Mouse (Mus musculus) urinary bladder, postnatal 0 days (tissue): ENCODE measurements around the gene Dxo. TPM values are rescaled to one million over a fixed set of nuclear protein-coding genes. Genes with fewer than 3 reads are reported as not detected.

Experiments
- microRNA-seq: library from miRNA; unstranded; fragments of <30 nt; microRNA quantifications from one replicate; pipeline ENCODE4, GENCODE M21; 2016
- polyA plus RNA-seq: library from polyadenylated mRNA; unstranded; fragments of >200 nt; fragmentation: Nextera tagmentation; extraction: Ambion mirVana; gene quantifications from 2 replicates; pipeline ENCODE4 v1.2.1, GENCODE M21; 2015

Dxo gene
- 25.1 and 25.6 TPM in 2 replicates for polyA plus RNA-seq

DNA sequence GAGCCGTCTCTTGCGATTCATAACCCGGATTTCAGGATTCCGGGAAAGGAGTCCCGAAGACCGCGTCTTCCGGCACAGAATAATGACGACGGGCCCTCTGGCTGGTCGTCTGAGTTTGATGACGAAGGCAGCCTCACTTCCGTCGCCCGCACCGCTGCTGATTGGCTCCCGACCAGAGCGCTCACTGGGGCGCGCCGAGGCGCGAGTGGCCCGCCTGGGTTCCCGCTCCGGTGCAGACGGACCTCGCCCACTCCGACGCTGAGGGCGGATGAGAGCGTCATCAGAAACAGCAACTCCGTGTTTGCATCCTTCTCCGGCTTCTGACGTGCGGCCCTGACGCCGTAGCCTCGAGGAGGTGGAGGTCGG lies at the start of gene Dxo, which contains the start of gene Stk19:
Gene Dxo, plus strand, starts transcription at position 164 of the 366 bp plus-strand sequence.
Gene Stk19, minus strand, starts transcription at position 90 of the 366 bp plus-strand sequence.

DNA sequence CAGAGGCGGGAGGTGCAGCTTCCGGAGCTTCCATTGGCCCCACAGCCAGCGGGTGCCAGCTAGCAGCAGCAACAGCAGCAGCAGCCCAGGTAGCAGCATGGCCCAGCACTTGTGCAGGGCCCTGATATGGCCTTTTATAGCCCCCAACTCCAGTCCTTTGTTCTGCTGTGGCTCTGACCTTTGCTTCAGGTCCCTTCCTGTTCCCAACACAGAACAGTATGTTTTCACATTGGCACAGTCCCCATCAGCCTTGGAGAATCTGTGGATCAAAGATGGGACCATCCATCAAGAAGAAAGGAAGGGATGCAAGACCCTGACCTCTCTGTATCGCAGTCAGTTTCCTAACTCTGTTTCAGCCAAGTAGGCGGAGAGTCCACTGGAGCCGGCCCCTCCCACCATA lies 32.5 kb upstream of the Dxo start, which contains the start of gene Cyp21a1:
Gene Cyp21a1, minus strand, starts transcription at position 261 of the 400 bp plus-strand sequence.

DNA sequence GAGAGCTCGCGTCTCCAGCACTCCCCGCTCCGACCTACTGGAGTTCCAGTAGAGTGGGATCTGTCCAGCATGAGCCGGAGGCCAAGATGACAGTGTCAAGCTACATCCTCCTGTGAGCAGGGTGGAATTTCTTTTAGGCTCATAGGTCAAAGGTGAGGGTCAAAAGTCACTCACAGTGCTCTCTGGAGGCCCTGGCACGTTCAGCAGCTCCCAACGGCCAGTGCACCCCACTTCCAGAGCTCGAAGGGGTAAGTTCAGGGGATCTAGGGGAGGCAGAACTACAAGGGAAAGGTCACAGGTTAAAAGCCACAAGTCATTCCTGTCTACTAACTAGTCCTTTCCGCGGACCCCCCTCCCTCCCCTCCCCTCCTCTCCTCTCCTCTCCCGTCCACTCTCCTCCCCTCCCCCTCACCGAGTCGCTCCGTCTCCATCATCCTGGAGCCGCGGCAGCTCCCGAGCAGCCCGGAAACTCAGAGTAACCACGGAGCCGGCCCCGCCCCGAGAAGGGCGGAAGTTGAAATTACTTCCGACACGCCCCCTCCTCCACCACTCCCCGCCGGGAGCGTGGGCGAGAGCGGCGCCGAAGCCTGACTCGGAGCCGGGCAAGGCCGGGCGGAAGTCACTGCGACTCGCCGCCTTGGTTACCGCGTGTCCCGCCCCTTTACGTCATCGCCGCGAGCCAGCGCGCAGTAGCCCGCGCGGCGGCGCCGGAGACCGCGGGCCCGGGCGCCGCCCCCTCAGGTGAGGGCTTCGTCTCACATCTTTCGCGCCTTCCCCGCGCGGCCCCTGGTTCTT lies 13.1 kb downstream of the Dxo start, which contains the start of the genes Skiv2l and Nelfe:
Gene Skiv2l, minus strand, starts transcription at position 489 of the 795 bp plus-strand sequence.
Gene Nelfe, plus strand, starts transcription at position 670 of the 795 bp plus-strand sequence.

DNA sequence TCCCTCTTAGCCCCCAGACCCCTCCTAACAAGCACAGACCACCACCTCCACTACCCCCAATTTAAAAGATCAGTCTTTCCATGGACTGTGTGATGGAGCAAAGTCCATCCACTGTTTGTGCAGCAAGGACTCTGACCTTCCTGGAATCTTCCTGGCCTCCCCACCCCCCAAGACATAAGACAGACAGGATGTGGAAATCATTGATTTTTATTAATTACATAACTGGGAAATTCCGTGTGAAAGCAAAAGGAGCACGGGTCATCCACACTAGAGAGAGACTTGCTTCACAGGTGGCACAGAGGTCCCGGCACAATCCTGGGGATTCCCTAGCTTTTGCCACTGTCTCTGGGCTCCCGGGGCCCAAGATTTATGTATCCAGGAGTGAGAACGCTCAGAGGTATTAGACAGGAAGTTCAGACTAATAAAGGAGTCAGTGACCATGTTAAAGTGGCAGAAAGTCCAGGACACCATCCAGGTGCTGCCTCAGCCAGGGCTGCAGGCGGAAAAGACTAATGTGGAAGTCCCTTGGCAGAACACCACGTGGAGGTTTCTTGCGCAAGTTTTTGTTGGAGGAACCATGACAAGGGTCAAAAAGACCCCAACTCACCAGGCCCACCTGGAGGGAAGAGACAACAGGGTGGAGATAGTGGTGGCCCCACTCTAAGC lies 25.7 kb downstream of the Dxo start, which contains the start of gene Cfb:
Gene Cfb, minus strand, starts transcription at position 103 of the 666 bp plus-strand sequence.

DNA sequence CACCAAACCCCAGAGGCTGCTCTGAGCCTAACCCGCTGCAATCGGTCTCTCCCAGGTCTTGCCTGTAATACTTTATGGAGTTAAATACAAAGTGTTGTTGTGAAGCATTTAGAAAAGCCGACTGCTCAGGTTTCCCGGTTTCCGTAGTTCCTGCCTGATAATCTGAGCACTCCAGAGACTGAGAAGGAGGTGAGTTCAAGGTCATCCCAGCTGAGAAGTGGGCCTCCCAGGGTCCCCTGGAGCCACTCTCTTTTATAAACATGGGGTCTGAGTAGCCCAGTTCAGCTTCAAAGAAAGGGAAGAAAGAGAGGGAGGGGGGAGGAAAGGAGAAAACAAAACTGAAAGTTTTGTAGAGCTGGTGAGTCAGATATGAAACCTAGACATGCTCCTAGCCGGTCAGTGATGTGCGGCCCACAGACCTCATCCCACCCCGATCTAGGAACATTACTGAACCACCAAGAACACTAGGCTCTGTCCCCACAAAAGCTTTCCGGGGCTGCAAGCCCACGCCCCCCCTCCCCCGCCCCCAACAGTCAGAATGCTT lies 42.6 kb downstream of the Dxo start, which contains the start of gene Zbtb12:
Gene Zbtb12, plus strand, starts transcription at position 148 of the 544 bp plus-strand sequence.

DNA sequence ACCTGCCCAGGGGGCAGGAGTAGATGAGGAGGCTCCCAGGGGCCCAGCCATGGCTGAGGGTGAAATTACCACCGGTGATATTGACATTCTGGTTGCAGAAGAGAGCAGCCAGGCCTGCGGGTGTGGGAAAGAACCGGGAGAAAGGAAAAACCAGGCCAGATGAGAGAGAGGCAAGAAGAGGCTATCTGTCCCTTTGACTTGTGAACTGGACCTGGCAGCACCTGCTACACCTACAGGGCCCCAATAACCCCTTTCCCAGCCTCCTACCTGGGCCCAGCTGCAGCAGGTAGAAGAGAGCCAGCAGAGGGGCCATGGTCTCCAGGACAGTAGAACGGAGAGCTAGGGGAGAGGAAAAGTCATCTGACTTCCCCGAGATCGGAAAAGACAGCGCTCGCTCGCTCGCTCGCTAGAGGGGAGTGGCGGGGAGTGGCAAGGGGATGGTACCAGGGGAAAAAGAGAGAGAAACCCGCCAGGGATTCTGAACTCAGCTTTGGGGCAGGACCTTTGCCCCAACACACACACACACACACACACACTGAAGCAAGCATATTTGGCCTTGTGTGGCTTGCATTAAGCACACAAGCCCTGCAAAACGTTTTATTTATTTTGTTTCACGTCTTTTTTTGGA lies 45.0 kb downstream of the Dxo start, which contains the start of gene Gm20547:
Gene Gm20547, minus strand, starts transcription at position 360 of the 628 bp plus-strand sequence.

Small RNA genes within 50 kb of the gene (microRNA-seq; reads per million reads assigned to microRNA genes)
- gene Mir6970 (not detected), gene Mir6971 (2.2 reads per million), gene Mir6972 (not detected)

Other genes starting within 250 kb of the Dxo start
- gene Gpsm3, start 247.2 kb upstream of the Dxo start, polyA plus RNA-seq = 11.3 and 21.2 TPM in 2 replicates
- gene Pbx2, start 245.8 kb upstream of the Dxo start, polyA plus RNA-seq = 4.4 and 4.6 TPM in 2 replicates
- 3.3 TPM in 2 replicates for gene Ager, start 239.2 kb upstream of the Dxo start, polyA plus RNA-seq
- 60.2 and 63.2 TPM in 2 replicates for gene Rnf5, start 233.3 kb upstream of the Dxo start, polyA plus RNA-seq
- gene Agpat1, start 232.8 kb upstream of the Dxo start, polyA plus RNA-seq = 38.4 and 38.6 TPM in 2 replicates
- 3.3 and 4.4 TPM in 2 replicates for gene Egfl8, start 221.0 kb upstream of the Dxo start, polyA plus RNA-seq
- gene Ppt2, start 208.5 kb upstream of the Dxo start, polyA plus RNA-seq = 24.8 and 24.9 TPM in 2 replicates
- 1.0 and 1.1 TPM in 2 replicates for gene Prrt1, start 207.5 kb upstream of the Dxo start, polyA plus RNA-seq
- gene Fkbpl, start 192.3 kb upstream of the Dxo start, polyA plus RNA-seq = 10.7 and 11.7 TPM in 2 replicates
- 42.0 and 42.9 TPM in 2 replicates for gene Atf6b, start 189.9 kb upstream of the Dxo start, polyA plus RNA-seq
- 5.9 and 6.1 TPM in 2 replicates for gene Tnxb, start 166.5 kb upstream of the Dxo start, polyA plus RNA-seq
- 6.9 and 10.8 TPM in 2 replicates for gene C4b, start 93.1 kb upstream of the Dxo start, polyA plus RNA-seq
- gene Cyp21a1, start 32.5 kb upstream of the Dxo start, polyA plus RNA-seq = not detected in 2 replicates
- gene Stk19, start 74 bp upstream of the Dxo start, polyA plus RNA-seq = 22.1 and 24.9 TPM in 2 replicates
- gene Skiv2l, start 13.2 kb downstream of the Dxo start, polyA plus RNA-seq = 25.2 and 29.7 TPM in 2 replicates
- 50.7 and 59.0 TPM in 2 replicates for gene Nelfe, start 13.4 kb downstream of the Dxo start, polyA plus RNA-seq
- 15.6 and 19.3 TPM in 2 replicates for gene Cfb, start 25.5 kb downstream of the Dxo start, polyA plus RNA-seq
- 0.53 and 0.86 TPM in 2 replicates for gene Zbtb12, start 42.5 kb downstream of the Dxo start, polyA plus RNA-seq
- gene Gm20547, start 45.0 kb downstream of the Dxo start, polyA plus RNA-seq = not detected in 2 replicates
- 8.9 and 9.3 TPM in 2 replicates for gene C2, start 61.2 kb downstream of the Dxo start, polyA plus RNA-seq
- 25.2 and 27.2 TPM in 2 replicates for gene Ehmt2, start 61.5 kb downstream of the Dxo start, polyA plus RNA-seq
- 2.6 and 3.3 TPM in 2 replicates for gene Slc44a4, start 77.4 kb downstream of the Dxo start, polyA plus RNA-seq
- 23.2 and 28.5 TPM in 2 replicates for gene Neu1, start 94.2 kb downstream of the Dxo start, polyA plus RNA-seq
- gene Hspa1b, start 122.2 kb downstream of the Dxo start, polyA plus RNA-seq = 4.5 and 5.2 TPM in 2 replicates
- gene Gm20481, start 132.9 kb downstream of the Dxo start, polyA plus RNA-seq = not detected in 2 replicates
- 36.7 and 39.4 TPM in 2 replicates for gene Hspa1a, start 135.1 kb downstream of the Dxo start, polyA plus RNA-seq
- 0.16 and 0.25 TPM in 2 replicates for gene Hspa1l, start 135.7 kb downstream of the Dxo start, polyA plus RNA-seq
- gene Lsm2, start 144.8 kb downstream of the Dxo start, polyA plus RNA-seq = 82.1 and 83.5 TPM in 2 replicates
- 42.0 and 44.7 TPM in 2 replicates for gene Vars, start 164.0 kb downstream of the Dxo start, polyA plus RNA-seq
- 0.19 and 0.24 TPM in 2 replicates for gene Vwa7, start 179.6 kb downstream of the Dxo start, polyA plus RNA-seq
- gene Sapcd1, start 191.0 kb downstream of the Dxo start, polyA plus RNA-seq = 1.3 and 1.7 TPM in 2 replicates
- 0.88 and 1.3 TPM in 2 replicates for gene Msh5, start 209.7 kb downstream of the Dxo start, polyA plus RNA-seq
- 240 and 276 TPM in 2 replicates for gene Clic1, start 212.9 kb downstream of the Dxo start, polyA plus RNA-seq
- 118 and 126 TPM in 2 replicates for gene Ddah2, start 222.0 kb downstream of the Dxo start, polyA plus RNA-seq
- gene Ly6g6c, start 228.4 kb downstream of the Dxo start, polyA plus RNA-seq = 0.45 and 0.58 TPM in 2 replicates
- 0.42 and 1.7 TPM in 2 replicates for gene Mpig6b, start 229.2 kb downstream of the Dxo start, polyA plus RNA-seq
- gene Ly6g6e, start 239.9 kb downstream of the Dxo start, polyA plus RNA-seq = 8.2 and 8.3 TPM in 2 replicates
- gene Ly6g6d, start 241.0 kb downstream of the Dxo start, polyA plus RNA-seq = 1.6 and 2.2 TPM in 2 replicates
- 0.18 TPM in 1 of 2 replicates, not detected in the other for gene Ly6g6f, start 248.6 kb downstream of the Dxo start, polyA plus RNA-seq